Mouse (Mus musculus): ENCODE data around the gene Epor. TPM values are rescaled to one million over a fixed set of nuclear protein-coding genes. Genes with fewer than 3 reads are reported as not detected.

The Epor gene
- polyA plus RNA-seq, 1 experiment from 2014 or later: 4.9 TPM

GRCm38 (mm10) chr9:21935466-21936131 is 27.7 kb downstream of the Epor start:
- Histone ChIP-seq H3K4me3 (ENCODE audit: control insufficient read depth in 1 of 2, insufficient read depth in 1 of 2, low read depth in 1 of 2, low read length in 2 of 2) (no peak overlapping the region), H3K4me1 (ENCODE audit: control insufficient read depth in 2 of 2, insufficient read depth in 2 of 2, low read length in 2 of 2) (peaks cover 2 to 4% of the 10 kb centered on the region in 2 experiments; a peak in 2 of 4 replicates), H3K9me3 (ENCODE audit: control insufficient read depth, low read length) (no peaks in the 10 kb centered on the region), H3K9ac (ENCODE audit: low read length) (no peak overlapping the region), H3K4me2 (ENCODE audit: low read length) (0 out of 2 replicates have a peak overlapping the region, but pooled peaks have one; percentile 80), H3K36me3 (ENCODE audit: control insufficient read depth, insufficient read depth, low read length) (no peaks in the 10 kb centered on the region), H3K27ac (replicated peaks in 1 of 2; ENCODE audit: control insufficient read depth in 1 of 2, insufficient read depth in 1 of 2, low read depth in 2 of 2, low read length in 2 of 2) (no peak overlapping the region), H3K27me3 (ENCODE audit: control insufficient read depth, insufficient read depth, low read length) (no peaks in the 10 kb centered on the region)
- ATAC-seq (ENCODE audit: insufficient number of reproducible peaks, insufficient read depth, low FRiP score, low read depth): no peak
- WGBS: 78% methylated on average over 7 of the region's 7 CpGs

GRCm38 (mm10) chr9:21934021-21934420 is 29.3 kb downstream of the Epor start:
- H3K36me3 ChIP-seq (ENCODE audit: control insufficient read depth, insufficient read depth, low read length): no peaks in the 10 kb centered on the region
- H3K4me2 ChIP-seq (ENCODE audit: low read length): no peak overlapping the region
- no peak overlapping the region for H3K4me3 ChIP-seq (ENCODE audit: control insufficient read depth in 1 of 2, insufficient read depth in 1 of 2, low read depth in 1 of 2, low read length in 2 of 2)
- H3K27ac ChIP-seq (replicated peaks in 1 of 2; ENCODE audit: control insufficient read depth in 1 of 2, insufficient read depth in 1 of 2, low read depth in 2 of 2, low read length in 2 of 2): no peak overlapping the region
- ATAC-seq (ENCODE audit: insufficient number of reproducible peaks, insufficient read depth, low FRiP score, low read depth): no peak
- H3K27me3 ChIP-seq (ENCODE audit: control insufficient read depth, insufficient read depth, low read length): no peaks in the 10 kb centered on the region
- H3K9me3 ChIP-seq (ENCODE audit: control insufficient read depth, low read length): no peaks in the 10 kb centered on the region
- WGBS: 86% methylated on average over 12 of the region's 12 CpGs
- no peak overlapping the region for H3K9ac ChIP-seq (ENCODE audit: low read length)
- peaks cover 2 to 4% of the 10 kb centered on the region in 2 experiments; a peak in 2 of 4 replicates for H3K4me1 ChIP-seq (ENCODE audit: control insufficient read depth in 2 of 2, insufficient read depth in 2 of 2, low read length in 2 of 2)

DNA sequence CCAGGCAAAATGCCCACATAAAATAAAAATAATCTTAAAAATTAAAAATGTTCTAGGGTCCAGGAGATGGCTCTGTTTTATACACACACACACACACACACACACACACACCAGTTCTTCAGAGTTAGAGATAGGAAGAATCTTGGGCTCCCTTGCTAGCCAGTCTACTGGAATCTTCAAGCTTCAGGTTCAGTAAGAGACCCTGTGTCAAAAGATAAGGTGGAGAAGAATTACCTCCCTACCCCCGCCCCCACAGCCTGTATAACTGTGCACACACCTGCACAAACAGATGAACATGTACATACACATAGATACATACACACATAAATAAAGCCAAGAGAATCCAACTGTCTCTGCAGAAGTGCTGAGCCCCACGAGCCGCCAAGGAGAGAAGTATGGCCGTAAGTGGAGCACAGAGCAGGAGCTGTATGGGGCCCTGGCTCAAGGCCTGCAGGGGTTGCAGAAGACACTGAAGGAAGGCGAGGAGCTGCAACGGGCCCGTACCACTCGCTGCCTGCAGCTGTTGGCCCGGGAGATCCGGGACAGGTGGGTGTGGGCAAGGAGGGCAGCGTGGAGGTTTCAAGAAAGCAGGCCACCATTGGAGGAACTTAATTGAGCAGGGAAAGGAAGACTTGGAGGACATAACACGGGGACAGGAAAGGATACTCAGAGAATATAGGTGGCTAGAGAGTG is 30.7 kb downstream of the Epor start:
- ATAC-seq (ENCODE audit: insufficient number of reproducible peaks, insufficient read depth, low FRiP score, low read depth): no peak
- WGBS: 69% methylated on average over 12 of the region's 12 CpGs
- Histone ChIP-seq H3K4me2 (ENCODE audit: low read length) (no peak overlapping the region), H3K27ac (replicated peaks in 1 of 2; ENCODE audit: control insufficient read depth in 1 of 2, insufficient read depth in 1 of 2, low read depth in 2 of 2, low read length in 2 of 2) (no peak overlapping the region), H3K36me3 (ENCODE audit: control insufficient read depth, insufficient read depth, low read length) (no peaks in the 10 kb centered on the region), H3K4me1 (ENCODE audit: control insufficient read depth in 2 of 2, insufficient read depth in 2 of 2, low read length in 2 of 2) (peaks cover 2 to 4% of the 10 kb centered on the region in 2 experiments; a peak in 2 of 4 replicates), H3K27me3 (ENCODE audit: control insufficient read depth, insufficient read depth, low read length) (no peaks in the 10 kb centered on the region), H3K4me3 (ENCODE audit: control insufficient read depth in 1 of 2, insufficient read depth in 1 of 2, low read depth in 1 of 2, low read length in 2 of 2) (no peak overlapping the region), H3K9ac (ENCODE audit: low read length) (no peak overlapping the region), H3K9me3 (ENCODE audit: control insufficient read depth, low read length) (no peaks in the 10 kb centered on the region)

- WGBS: 61% methylated on average over 2 of the region's 2 CpGs
- no peaks in the 10 kb centered on the region for H3K36me3 ChIP-seq (ENCODE audit: control insufficient read depth, insufficient read depth, low read length)
- H3K4me3 ChIP-seq (ENCODE audit: control insufficient read depth in 1 of 2, insufficient read depth in 1 of 2, low read depth in 1 of 2, low read length in 2 of 2): no peak overlapping the region
- no peak overlapping the region for H3K9ac ChIP-seq (ENCODE audit: low read length)
- H3K27ac ChIP-seq (replicated peaks in 1 of 2; ENCODE audit: control insufficient read depth in 1 of 2, insufficient read depth in 1 of 2, low read depth in 2 of 2, low read length in 2 of 2): no peak overlapping the region
- H3K4me2 ChIP-seq (ENCODE audit: low read length): no peak overlapping the region
- H3K27me3 ChIP-seq (ENCODE audit: control insufficient read depth, insufficient read depth, low read length): no peaks in the 10 kb centered on the region
- H3K4me1 ChIP-seq (ENCODE audit: control insufficient read depth in 2 of 2, insufficient read depth in 2 of 2, low read length in 2 of 2): peaks cover 2 to 4% of the 10 kb centered on the region in 2 experiments; a peak in 2 of 4 replicates
- no peaks in the 10 kb centered on the region for H3K9me3 ChIP-seq (ENCODE audit: control insufficient read depth, low read length)
- no peak for ATAC-seq (ENCODE audit: insufficient number of reproducible peaks, insufficient read depth, low FRiP score, low read depth)
Observed at GRCm38 (mm10) chr9:21932006-21932405, 31.3 kb downstream of the Epor start.

GRCm38 (mm10) chr9:21929208-21929607 is 34.1 kb downstream of the Epor start:
- peaks cover 13 to 17% of the 10 kb centered on the region in 2 experiments for H3K4me1 ChIP-seq (ENCODE audit: control insufficient read depth in 2 of 2, insufficient read depth in 2 of 2, low read length in 2 of 2)
- 67% methylated on average over 3 of the region's 3 CpGs for WGBS
- H3K27ac ChIP-seq (replicated peaks in 1 of 2; ENCODE audit: control insufficient read depth in 1 of 2, insufficient read depth in 1 of 2, low read depth in 2 of 2, low read length in 2 of 2): no peak overlapping the region
- no peak overlapping the region for H3K9ac ChIP-seq (ENCODE audit: low read length)
- no peaks in the 10 kb centered on the region for H3K36me3 ChIP-seq (ENCODE audit: control insufficient read depth, insufficient read depth, low read length)
- H3K4me3 ChIP-seq (ENCODE audit: control insufficient read depth in 1 of 2, insufficient read depth in 1 of 2, low read depth in 1 of 2, low read length in 2 of 2): no peak overlapping the region
- no peaks in the 10 kb centered on the region for H3K9me3 ChIP-seq (ENCODE audit: control insufficient read depth, low read length)
- ATAC-seq (ENCODE audit: insufficient number of reproducible peaks, insufficient read depth, low FRiP score, low read depth): no peak
- H3K27me3 ChIP-seq (ENCODE audit: control insufficient read depth, insufficient read depth, low read length): no peaks in the 10 kb centered on the region
- H3K4me2 ChIP-seq (ENCODE audit: low read length): no peak overlapping the region

DNA sequence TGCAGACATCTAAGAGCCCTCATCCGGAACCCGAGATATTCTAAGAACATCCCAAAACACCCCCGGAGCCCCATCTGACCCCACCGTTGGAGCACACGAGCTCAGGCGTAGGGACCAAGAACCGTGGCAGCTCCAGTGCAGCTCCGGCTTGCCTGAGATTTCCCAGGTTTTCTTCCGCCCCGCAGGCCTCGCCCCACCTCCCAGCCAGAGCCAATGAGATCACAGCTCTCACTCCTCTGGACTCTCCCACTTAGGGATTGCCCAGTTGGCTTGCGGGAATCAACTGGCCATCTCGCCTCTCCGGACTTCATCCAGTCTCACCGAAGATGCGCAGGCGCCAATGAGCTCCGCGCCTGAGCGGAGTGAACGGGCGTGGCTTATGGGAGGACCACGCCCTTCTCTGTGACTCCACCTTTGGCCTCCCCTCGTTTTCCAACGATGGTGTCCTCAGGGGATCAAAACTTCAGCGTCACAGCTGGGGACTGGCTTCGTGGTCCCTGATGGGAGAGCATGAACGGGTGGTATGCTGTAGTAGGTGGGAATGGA is 36.0 kb downstream of the Epor start, which contains the start of the genes Ccdc159 and Tmem205:
Ccdc159 (plus strand) TSS at position 264 of the 546 bp plus-strand sequence.
Tmem205 (minus strand) TSS at position 349 of the 546 bp plus-strand sequence.
- Histone ChIP-seq H3K27ac (replicated peaks in 1 of 2; ENCODE audit: control insufficient read depth in 1 of 2, insufficient read depth in 1 of 2, low read depth in 2 of 2, low read length in 2 of 2) (peak within 1 kb of the TSS; percentile 55 to 56), H3K4me2 (ENCODE audit: low read length) (peak within 1 kb of the TSS; percentile 72), H3K36me3 (ENCODE audit: control insufficient read depth, insufficient read depth, low read length) (no peaks in the 10 kb centered on the region), H3K4me1 (ENCODE audit: control insufficient read depth in 2 of 2, insufficient read depth in 2 of 2, low read length in 2 of 2) (peaks cover 16 to 24% of the 10 kb centered on the region in 2 experiments), H3K9me3 (ENCODE audit: control insufficient read depth, low read length) (no peaks in the 10 kb centered on the region), H3K9ac (ENCODE audit: low read length) (peak within 1 kb of the TSS; percentile 73), H3K27me3 (ENCODE audit: control insufficient read depth, insufficient read depth, low read length) (no peaks in the 10 kb centered on the region), H3K4me3 (ENCODE audit: control insufficient read depth in 1 of 2, insufficient read depth in 1 of 2, low read depth in 1 of 2, low read length in 2 of 2) (peak within 1 kb of the TSS; percentile 46 to 48)
- WGBS: under 1% methylated on average over 28 of the region's 28 CpGs
- peak; percentile 92 for ATAC-seq (ENCODE audit: insufficient number of reproducible peaks, insufficient read depth, low FRiP score, low read depth)

- Histone ChIP-seq H3K27ac (replicated peaks in 1 of 2; ENCODE audit: control insufficient read depth in 1 of 2, insufficient read depth in 1 of 2, low read depth in 2 of 2, low read length in 2 of 2) (peak overlapping the region; percentile 14 to 55), H3K9me3 (ENCODE audit: control insufficient read depth, low read length) (no peaks in the 10 kb centered on the region), H3K4me2 (ENCODE audit: low read length) (peak overlapping the region; percentile 72), H3K4me3 (ENCODE audit: control insufficient read depth in 1 of 2, insufficient read depth in 1 of 2, low read depth in 1 of 2, low read length in 2 of 2) (peak overlapping the region; percentile 46 to 48), H3K27me3 (ENCODE audit: control insufficient read depth, insufficient read depth, low read length) (no peaks in the 10 kb centered on the region), H3K36me3 (ENCODE audit: control insufficient read depth, insufficient read depth, low read length) (no peaks in the 10 kb centered on the region), H3K9ac (ENCODE audit: low read length) (peak overlapping the region; percentile 73), H3K4me1 (ENCODE audit: control insufficient read depth in 2 of 2, insufficient read depth in 2 of 2, low read length in 2 of 2) (peaks cover 15 to 24% of the 10 kb centered on the region in 2 experiments)
- ATAC-seq (ENCODE audit: insufficient number of reproducible peaks, insufficient read depth, low FRiP score, low read depth): no peak
- WGBS: under 1% methylated on average over 6 of the region's 6 CpGs
Observed at GRCm38 (mm10) chr9:21926784-21927183, 36.5 kb downstream of the Epor start.

Measured in heart, embryonic 14.5 days (tissue).